Mouse (Mus musculus) brain, embryonic 14.5 days (tissue): ENCODE data around the gene Leng1.

Experiments
- CTCF ChIP-seq: fragments of 200-500 bp; IDR thresholded peaks from 2 replicates; pipeline ENCODE4 v1.5.1; 2012; ENCODE audit warnings: inconsistent platforms, mild to moderate bottlenecking, moderate library complexity, borderline replicate concordance; ENCODE audit not compliant: insufficient read depth, insufficient read length; ENCODE audit errors: extremely low read depth
- POLR2A ChIP-seq: fragments of 200-500 bp; IDR thresholded peaks from 2 replicates; pipeline ENCODE4 v1.6.1; 2012; ENCODE audit warnings: mild to moderate bottlenecking, inconsistent platforms, borderline replicate concordance; ENCODE audit not compliant: poor library complexity, insufficient read depth, insufficient read length, severe bottlenecking; ENCODE audit errors: extremely low read depth

GRCm38 (mm10) chr7:3709000-3709399 lies 43.4 kb upstream of the Leng1 start:
- no peak for TF ChIP-seq CTCF
- TF ChIP-seq POLR2A: no peak
